Mouse (Mus musculus) neural tube, embryonic 12.5 days (tissue): ENCODE data around the gene Selp. TPM values are rescaled to one million over a fixed set of nuclear protein-coding genes. Genes with fewer than 3 reads are reported as not detected.

Experiments
- ATAC-seq: fragments of 200-750 bp; cut with Nextera tagmentation; 2 replicates; pipeline ENCODE4 v1.8.0; 2017; ENCODE audit warnings: low read depth, mild to moderate bottlenecking, moderate TSS enrichment, moderate library complexity; ENCODE audit not compliant: low FRiP score
- H3K27ac ChIP-seq: fragments of 300-500 bp; sonication (generic); 2 replicates; pipeline ENCODE4 v1.5.1; 2016
- H3K27me3 ChIP-seq: fragments of 300-500 bp; sonication (generic); replicated peaks from 2 replicates; pipeline ENCODE4 v1.6.1; 2016; ENCODE audit warnings: mild to moderate bottlenecking
- H3K36me3 ChIP-seq: fragments of 300-500 bp; sonication (generic); 2 replicates; pipeline ENCODE4 v1.6.1; 2016; ENCODE audit warnings: mild to moderate bottlenecking
- H3K4me1 ChIP-seq: fragments of 300-500 bp; sonication (generic); 2 replicates; pipeline ENCODE4 v1.6.1; 2016
- H3K4me2 ChIP-seq: fragments of 300-500 bp; sonication (generic); replicated peaks from 2 replicates; pipeline ENCODE4 v1.6.1; 2016; ENCODE audit warnings: mild to moderate bottlenecking
- H3K4me3 ChIP-seq: fragments of 300-500 bp; sonication (generic); 2 replicates; pipeline ENCODE4 v1.5.1; 2016
- H3K9ac ChIP-seq: fragments of 300-500 bp; sonication (generic); 2 replicates; pipeline ENCODE4 v1.6.1; 2016; ENCODE audit warnings: mild to moderate bottlenecking
- H3K9me3 ChIP-seq: fragments of 300-500 bp; sonication (generic); 2 replicates; pipeline ENCODE4 v1.6.1; 2016; ENCODE audit warnings: mild to moderate bottlenecking
- WGBS: fragments of 180-500 bp; shearing (Covaris S2); methylation state at CpG from one replicate; pipeline ENCODE4 v1.1.7; 2016; 5-methylcytosine and 5-hydroxymethylcytosine counted together
- polyA plus RNA-seq: library from polyadenylated mRNA; unstranded; fragments of >200 nt; fragmentation: Nextera tagmentation; extraction: Ambion mirVana; gene quantifications from 2 replicates; pipeline ENCODE4 v1.2.1, GENCODE M21; 2016

Selp gene
- polyA plus RNA-seq, 1 experiment from 2014 or later: not detected

DNA sequence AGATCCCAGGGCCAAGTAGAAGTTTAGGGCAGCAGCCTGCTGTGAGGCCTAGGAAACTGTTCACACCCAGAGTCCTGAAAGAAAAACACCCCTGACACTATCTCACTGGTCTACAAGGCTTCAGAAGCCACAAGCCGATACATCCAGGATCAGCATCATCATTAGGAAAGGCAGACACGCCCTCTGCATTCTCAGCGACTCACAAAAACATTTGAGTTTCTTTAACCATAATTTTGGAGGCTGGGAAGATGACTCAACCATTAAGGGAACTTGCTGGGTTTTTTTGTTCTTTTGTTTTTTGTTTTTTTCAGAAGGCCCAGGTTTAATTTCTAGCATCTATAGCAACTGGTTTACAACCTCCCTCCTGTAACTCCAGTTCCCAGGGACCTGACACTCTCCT lies 8.8 kb downstream of the Selp start:
- Histone ChIP-seq H3K4me2 (no peak overlapping the region), H3K27me3 (no peaks in the 10 kb centered on the region), H3K4me1 (no peaks in the 10 kb centered on the region), H3K4me3 (no peak overlapping the region), H3K9me3 (no peaks in the 10 kb centered on the region), H3K36me3 (no peaks in the 10 kb centered on the region), H3K9ac (no peak overlapping the region), H3K27ac (no peak overlapping the region)
- no peak for ATAC-seq
- 54% methylated on average over 3 of the region's 3 CpGs for WGBS

DNA sequence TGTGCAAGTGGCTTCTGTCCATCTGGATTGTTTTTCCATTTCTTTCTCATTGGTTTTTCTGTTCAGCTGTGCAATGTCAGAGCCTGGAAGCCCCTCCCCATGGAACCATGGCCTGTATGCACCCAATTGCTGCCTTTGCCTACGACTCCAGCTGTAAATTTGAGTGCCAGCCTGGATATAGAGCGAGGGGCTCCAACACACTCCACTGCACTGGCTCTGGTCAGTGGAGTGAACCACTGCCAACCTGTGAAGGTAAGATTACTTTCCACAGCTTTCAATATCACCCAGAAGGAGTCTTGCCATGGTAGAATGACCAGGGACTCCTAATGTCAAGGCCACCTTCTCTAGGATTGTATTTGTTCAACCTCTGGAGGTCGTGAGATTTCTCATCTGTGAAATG lies 14.9 kb downstream of the Selp start:
- Histone ChIP-seq H3K9ac (no peak overlapping the region), H3K9me3 (no peaks in the 10 kb centered on the region), H3K27me3 (no peaks in the 10 kb centered on the region), H3K4me2 (no peak overlapping the region), H3K4me3 (no peak overlapping the region), H3K36me3 (no peaks in the 10 kb centered on the region), H3K4me1 (no peaks in the 10 kb centered on the region), H3K27ac (no peak overlapping the region)
- no peak for ATAC-seq
- WGBS: 72% methylated on average over 3 of the region's 3 CpGs

DNA sequence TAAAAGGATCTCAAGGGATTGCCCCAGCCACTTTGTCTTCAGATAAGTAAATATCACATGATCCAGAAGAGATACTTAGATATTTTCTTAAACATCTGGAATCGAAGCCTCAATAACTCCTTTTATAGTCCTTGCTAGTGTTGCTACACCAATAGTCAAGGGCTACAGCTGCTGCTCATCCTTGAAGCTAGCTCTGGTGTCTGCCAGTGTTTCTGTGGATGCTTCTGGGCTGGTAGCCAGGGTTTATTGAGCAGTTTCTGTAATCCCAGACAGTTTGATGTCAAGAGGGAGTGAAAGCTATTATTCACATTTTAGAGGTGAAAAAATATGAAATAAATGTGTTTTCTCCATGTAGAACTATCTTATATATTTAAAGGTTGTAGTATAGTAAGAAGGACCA lies 17.5 kb downstream of the Selp start:
- no peak for ATAC-seq
- H3K4me2 ChIP-seq: no peak overlapping the region
- H3K27ac ChIP-seq: no peak overlapping the region
- H3K4me1 ChIP-seq: no peaks in the 10 kb centered on the region
- WGBS: 83% methylated on average over 1 of the region's 1 CpGs
- H3K27me3 ChIP-seq: no peaks in the 10 kb centered on the region
- H3K9ac ChIP-seq: no peak overlapping the region
- H3K9me3 ChIP-seq: no peaks in the 10 kb centered on the region
- no peak overlapping the region for H3K4me3 ChIP-seq
- H3K36me3 ChIP-seq: no peaks in the 10 kb centered on the region

DNA sequence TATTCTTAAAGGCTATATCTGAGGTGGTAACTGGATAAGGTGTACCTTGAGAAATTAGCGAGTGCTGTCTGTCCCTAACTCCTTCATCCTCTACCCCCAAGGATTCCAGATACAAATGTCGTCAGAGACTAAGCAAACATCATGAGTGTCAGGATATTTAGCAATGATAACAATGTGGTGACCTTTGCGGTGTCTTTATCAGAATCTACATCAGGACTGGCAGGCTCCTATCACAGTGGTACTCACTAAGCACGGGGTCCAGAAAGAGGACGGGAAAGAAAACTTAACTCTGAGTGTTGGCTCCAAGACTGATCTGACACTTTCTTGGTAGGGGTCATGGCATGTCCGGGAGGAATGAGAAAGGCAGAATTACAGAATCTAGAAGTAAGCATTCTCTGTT lies 19.0 kb downstream of the Selp start:
- H3K4me2 ChIP-seq: no peak overlapping the region
- H3K27me3 ChIP-seq: no peaks in the 10 kb centered on the region
- no peak overlapping the region for H3K9ac ChIP-seq
- no peaks in the 10 kb centered on the region for H3K4me1 ChIP-seq
- H3K4me3 ChIP-seq: no peak overlapping the region
- no peak overlapping the region for H3K27ac ChIP-seq
- H3K9me3 ChIP-seq: no peaks in the 10 kb centered on the region
- H3K36me3 ChIP-seq: no peaks in the 10 kb centered on the region
- 85% methylated on average over 6 of the region's 6 CpGs for WGBS
- no peak for ATAC-seq

DNA sequence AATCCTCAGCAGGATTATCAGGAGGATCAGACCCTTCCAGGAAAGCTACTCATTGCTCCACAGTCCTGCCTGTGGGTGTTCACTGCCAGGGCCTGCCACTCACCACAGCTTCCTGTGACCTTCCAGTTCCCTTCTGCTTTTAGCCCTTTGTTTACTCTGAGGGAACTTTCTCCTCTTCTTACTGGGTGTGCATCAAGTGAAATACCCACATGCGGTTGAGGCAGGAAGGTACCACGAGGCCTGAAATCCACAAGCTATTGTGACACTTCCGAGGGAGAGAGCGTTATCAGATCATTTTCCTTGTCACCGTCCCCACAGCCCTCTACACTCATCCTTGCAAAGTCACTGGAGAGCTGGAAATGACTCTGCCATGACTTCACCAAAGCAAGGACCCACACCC lies 20.3 kb downstream of the Selp start:
- Histone ChIP-seq H3K9me3 (no peaks in the 10 kb centered on the region), H3K27ac (no peak overlapping the region)
- 82% methylated on average over 5 of the region's 5 CpGs for whole genome bisulfite sequencing

DNA sequence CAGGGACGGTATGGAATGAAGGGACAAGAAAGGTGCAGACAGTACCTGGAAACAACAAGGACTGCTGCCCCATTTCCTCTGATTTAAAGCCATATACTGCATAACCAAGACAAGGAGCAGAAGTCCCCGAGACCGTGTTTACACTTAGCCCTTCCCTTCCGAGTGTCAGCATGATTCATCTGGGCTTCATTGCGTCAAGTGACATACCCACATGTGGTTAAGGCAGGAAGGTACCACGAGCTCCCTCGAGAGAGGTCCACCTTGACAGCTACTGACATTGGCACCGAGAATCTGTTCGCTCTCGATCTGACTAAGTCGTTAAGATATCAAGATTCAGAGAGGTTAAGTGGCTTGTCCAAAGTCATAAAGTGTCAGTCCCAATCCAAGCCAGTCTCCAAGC lies 20.9 kb downstream of the Selp start:
- H3K27ac ChIP-seq: no peak overlapping the region
- H3K36me3 ChIP-seq: no peaks in the 10 kb centered on the region
- 86% methylated on average over 11 of the region's 11 CpGs for WGBS
- no peak overlapping the region for H3K4me2 ChIP-seq
- H3K9me3 ChIP-seq: no peaks in the 10 kb centered on the region
- H3K4me3 ChIP-seq: no peak overlapping the region
- no peaks in the 10 kb centered on the region for H3K27me3 ChIP-seq
- H3K4me1 ChIP-seq: no peaks in the 10 kb centered on the region
- no peak for ATAC-seq
- H3K9ac ChIP-seq: no peak overlapping the region

More for the DNA sequence above, 20.3 kb downstream of the Selp start:
- no peak for ATAC-seq
- Histone ChIP-seq H3K4me2 (no peak overlapping the region), H3K4me1 (no peaks in the 10 kb centered on the region), H3K4me3 (no peak overlapping the region), H3K36me3 (no peaks in the 10 kb centered on the region), H3K9ac (no peak overlapping the region), H3K27me3 (no peaks in the 10 kb centered on the region)

DNA sequence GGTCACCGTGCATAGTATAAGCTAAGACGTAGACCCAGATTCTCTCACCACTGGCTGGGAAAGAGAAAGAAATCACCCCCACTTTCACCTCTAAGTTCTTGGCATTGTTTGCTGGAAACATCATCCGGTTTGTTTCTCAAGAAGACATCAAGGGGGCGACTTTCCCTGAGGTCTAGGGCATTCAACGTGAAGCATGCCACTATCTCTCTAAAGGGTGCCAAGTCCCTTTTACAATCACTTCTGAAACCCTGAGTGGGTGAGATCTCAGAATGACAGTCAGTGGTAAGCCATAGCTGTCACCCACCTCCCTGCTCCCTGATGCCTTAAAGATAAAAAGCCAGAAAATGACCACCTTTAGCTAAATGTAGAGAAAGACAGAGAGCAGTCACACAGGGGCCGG lies 21.6 kb downstream of the Selp start:
- Histone ChIP-seq H3K27me3 (no peaks in the 10 kb centered on the region), H3K9me3 (no peaks in the 10 kb centered on the region), H3K9ac (no peak overlapping the region), H3K4me1 (no peaks in the 10 kb centered on the region), H3K36me3 (no peaks in the 10 kb centered on the region), H3K4me3 (no peak overlapping the region), H3K27ac (no peak overlapping the region), H3K4me2 (no peak overlapping the region)
- 80% methylated on average over 6 of the region's 6 CpGs for WGBS
- ATAC-seq: no peak

DNA sequence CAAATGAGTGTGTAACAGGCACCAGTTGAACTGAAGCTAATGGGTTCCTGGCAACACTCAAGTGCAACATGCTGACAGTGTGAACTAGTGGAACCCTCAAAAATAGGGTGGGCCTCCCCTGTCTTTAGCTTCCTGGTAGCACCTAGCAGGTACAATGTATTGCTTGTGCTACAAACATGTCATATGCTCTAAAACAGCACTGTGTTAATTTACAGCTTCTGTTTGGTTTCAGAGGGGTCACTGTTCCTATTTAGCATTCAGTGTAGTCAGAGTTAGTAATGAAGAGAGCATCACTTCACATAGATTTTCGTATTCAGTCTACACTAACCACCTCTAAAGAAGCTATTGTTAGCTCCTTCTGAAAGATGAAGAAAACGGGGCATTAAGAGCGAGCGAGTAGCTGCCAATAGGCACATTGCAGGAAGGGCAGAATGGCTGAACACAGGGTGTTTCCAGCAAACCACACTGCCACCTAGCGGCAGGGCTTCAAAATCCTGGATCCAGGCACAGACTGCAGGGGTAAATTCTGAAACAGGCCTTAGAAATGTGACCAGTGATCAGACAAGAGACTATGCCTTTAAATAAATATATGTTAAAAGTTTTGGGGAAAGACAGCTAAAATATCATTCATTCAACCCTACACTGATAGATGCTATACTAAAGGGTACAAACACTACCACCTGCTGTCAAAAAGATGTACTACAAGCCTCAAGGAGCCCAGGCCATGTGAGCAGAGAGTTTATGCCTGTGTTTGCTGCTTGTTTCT lies 23.5 kb downstream of the Selp start:
- ATAC-seq: peak; percentile 84
- 7% methylated on average over 5 of the region's 5 CpGs for WGBS
- Histone ChIP-seq H3K4me2 (0 out of 2 replicates have a peak overlapping the region, but pooled peaks have one; percentile 12), H3K27me3 (no peaks in the 10 kb centered on the region), H3K9ac (no peak overlapping the region), H3K4me1 (no peaks in the 10 kb centered on the region), H3K27ac (no peak overlapping the region), H3K4me3 (no peak overlapping the region), H3K9me3 (no peaks in the 10 kb centered on the region), H3K36me3 (no peaks in the 10 kb centered on the region)

DNA sequence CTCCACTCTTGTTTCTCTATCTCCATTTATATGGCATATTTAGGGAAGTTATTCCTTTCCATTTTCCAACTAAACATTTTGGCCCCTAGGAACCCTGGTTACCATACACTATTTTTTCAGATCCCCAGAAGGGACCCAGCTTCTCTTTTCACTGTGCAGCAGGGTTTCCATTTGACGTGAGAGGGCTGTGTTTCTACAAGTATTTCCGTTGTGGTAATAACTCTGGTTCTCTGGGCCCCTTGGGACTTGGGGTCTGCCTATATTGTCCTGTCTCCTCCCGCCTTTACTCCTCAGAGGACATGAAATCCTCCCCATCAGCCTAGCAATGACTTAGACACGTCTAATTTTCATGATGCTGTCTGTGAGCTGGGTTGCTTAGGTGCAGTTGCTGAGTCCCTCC lies 24.4 kb downstream of the Selp start:
- no peak overlapping the region for H3K4me2 ChIP-seq
- no peaks in the 10 kb centered on the region for H3K36me3 ChIP-seq
- no peak overlapping the region for H3K4me3 ChIP-seq
- no peak overlapping the region for H3K27ac ChIP-seq
- ATAC-seq: no peak
- 73% methylated on average over 4 of the region's 4 CpGs for WGBS
- no peak overlapping the region for H3K9ac ChIP-seq
- no peaks in the 10 kb centered on the region for H3K9me3 ChIP-seq
- H3K4me1 ChIP-seq: no peaks in the 10 kb centered on the region
- no peaks in the 10 kb centered on the region for H3K27me3 ChIP-seq

DNA sequence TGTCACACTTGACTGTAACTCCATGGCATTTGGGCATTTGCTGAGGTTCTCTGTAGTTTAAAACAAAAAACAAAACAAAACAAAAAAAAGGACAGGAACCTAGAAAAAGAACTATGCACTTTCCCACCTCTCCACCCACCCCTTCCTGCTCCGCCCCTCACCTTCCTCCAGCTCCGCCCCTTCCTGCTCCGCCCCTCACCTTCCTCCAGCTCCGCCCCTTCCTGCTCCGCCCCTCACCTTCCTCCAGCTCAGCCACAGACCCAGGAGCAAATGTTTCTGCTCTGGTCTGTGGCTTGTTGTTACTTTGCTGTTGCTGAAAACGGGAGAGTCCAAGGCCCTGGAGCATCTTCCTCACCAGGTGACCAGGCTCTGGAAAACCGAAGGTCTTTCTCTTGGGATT lies 34.0 kb downstream of the Selp start:
- WGBS: 96% methylated on average over 7 of the region's 7 CpGs
- H3K4me2 ChIP-seq: no peak overlapping the region
- no peak overlapping the region for H3K27ac ChIP-seq
- ATAC-seq: no peak
- H3K36me3 ChIP-seq: no peaks in the 10 kb centered on the region
- no peaks in the 10 kb centered on the region for H3K9me3 ChIP-seq
- peaks cover 4% of the 10 kb centered on the region for H3K4me1 ChIP-seq
- H3K27me3 ChIP-seq: no peaks in the 10 kb centered on the region
- no peak overlapping the region for H3K4me3 ChIP-seq
- H3K9ac ChIP-seq: no peak overlapping the region

DNA sequence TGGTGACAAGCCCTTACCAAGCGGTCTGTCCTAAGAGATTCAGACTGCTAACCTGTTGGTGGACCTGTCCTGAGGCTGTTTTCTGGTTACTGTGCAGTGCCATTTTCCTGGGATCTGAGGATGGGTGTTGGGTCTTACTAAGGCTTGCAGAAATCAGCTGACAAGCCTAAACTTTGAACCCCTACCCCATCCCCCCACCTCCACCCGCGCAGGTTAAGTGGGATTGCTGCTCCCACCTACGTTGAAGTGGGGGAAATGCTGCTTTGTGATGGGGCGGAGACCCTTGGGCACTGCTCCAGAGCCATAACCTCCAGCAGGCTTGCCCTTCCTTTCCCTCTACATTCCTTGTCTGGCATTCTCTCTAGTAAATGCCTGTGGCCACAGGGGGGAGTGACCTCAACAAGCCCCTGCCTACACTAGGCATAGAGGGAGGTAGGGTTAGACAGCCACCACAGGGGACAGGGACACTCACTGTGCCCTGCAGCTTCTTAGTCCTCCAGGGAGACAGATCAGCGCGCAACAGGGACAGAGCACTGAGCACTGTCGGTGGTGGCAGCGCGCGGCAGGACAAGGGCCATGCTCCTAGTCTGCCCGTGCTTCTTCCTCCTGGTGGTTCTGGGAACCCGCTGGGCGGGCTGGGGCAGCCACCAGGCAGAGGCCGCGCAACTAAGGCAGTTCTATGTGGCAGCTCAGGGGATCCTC lies 36.5 kb downstream of the Selp start, which contains the start of gene F5:
Gene F5 (plus strand): TSS at position 452 of the 702 bp plus-strand sequence.
- H3K27ac ChIP-seq: no peak within 1 kb of the TSS
- no peak for ATAC-seq
- no peak within 1 kb of the TSS for H3K9ac ChIP-seq
- no peaks in the 10 kb centered on the region for H3K36me3 ChIP-seq
- no peak within 1 kb of the TSS for H3K4me3 ChIP-seq
- H3K4me1 ChIP-seq: peaks cover 4% of the 10 kb centered on the region
- no peaks in the 10 kb centered on the region for H3K9me3 ChIP-seq
- H3K27me3 ChIP-seq: no peaks in the 10 kb centered on the region
- H3K4me2 ChIP-seq: peak within 1 kb of the TSS; percentile 30
- 12% methylated on average over 16 of the region's 16 CpGs for WGBS

DNA sequence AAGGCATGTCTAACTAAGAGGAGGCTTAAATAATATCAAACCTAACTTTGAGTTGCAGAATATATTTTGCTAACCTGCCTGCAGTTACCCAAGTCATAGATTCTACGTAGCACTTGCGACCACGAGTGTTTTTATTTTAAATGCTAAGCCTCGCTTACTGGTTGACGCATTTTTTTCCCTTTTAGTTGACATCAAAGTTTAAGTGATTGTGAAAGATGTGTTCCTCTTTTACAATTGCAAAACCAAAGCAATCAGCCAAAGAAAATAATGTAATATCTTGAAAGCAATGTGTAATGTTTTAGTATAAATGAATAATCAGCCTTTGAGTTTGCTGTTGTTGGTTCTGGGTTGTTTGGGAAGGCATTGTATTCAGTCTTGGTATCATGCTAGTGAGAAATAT lies 37.8 kb downstream of the Selp start:
- H3K27ac ChIP-seq: no peak overlapping the region
- no peaks in the 10 kb centered on the region for H3K9me3 ChIP-seq
- 94% methylated on average over 5 of the region's 5 CpGs for WGBS
- no peak overlapping the region for H3K9ac ChIP-seq
- no peaks in the 10 kb centered on the region for H3K36me3 ChIP-seq
- H3K27me3 ChIP-seq: no peaks in the 10 kb centered on the region
- no peak for ATAC-seq
- no peak overlapping the region for H3K4me2 ChIP-seq
- peaks cover 4% of the 10 kb centered on the region for H3K4me1 ChIP-seq
- H3K4me3 ChIP-seq: no peak overlapping the region

DNA sequence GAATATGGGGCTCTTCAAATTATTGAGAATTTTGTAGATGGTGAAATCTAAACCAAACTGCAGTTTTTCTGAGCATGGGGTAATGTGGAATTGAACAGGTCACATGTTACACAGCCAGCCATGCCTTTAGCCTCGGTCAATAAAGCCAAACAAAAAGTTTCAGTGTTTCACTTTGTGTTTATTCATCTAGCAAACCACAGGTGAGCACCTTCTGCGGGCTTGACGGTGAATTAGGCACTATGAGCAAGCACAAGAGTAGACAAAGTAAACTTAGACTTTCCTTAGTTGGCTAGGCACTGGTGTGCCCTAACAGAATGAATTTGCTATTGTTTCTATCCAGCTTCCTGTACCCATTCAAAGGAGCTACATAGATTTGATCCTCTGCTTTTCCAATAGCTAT lies 39.9 kb downstream of the Selp start:
- H3K27ac ChIP-seq: no peak overlapping the region
- H3K9ac ChIP-seq: no peak overlapping the region
- WGBS: 82% methylated on average over 3 of the region's 3 CpGs
- peaks cover 4% of the 10 kb centered on the region for H3K4me1 ChIP-seq
- H3K4me3 ChIP-seq: no peak overlapping the region
- no peaks in the 10 kb centered on the region for H3K36me3 ChIP-seq
- H3K4me2 ChIP-seq: no peak overlapping the region
- no peaks in the 10 kb centered on the region for H3K9me3 ChIP-seq
- no peak for ATAC-seq
- H3K27me3 ChIP-seq: no peaks in the 10 kb centered on the region
